Mouse (Mus musculus) intestine, embryonic 16.5 days (tissue): ENCODE measurements around the gene Fam124a. TPM values are rescaled to one million over a fixed set of nuclear protein-coding genes. Genes with fewer than 3 reads are reported as not detected.

Experiments
- ATAC-seq: fragments of 200-750 bp; cut with Nextera tagmentation; 2 replicates; pipeline ENCODE4 v1.8.0; 2017; ENCODE audit warnings: moderate TSS enrichment, moderate library complexity
- H3K27ac ChIP-seq: fragments of 300-500 bp; sonication (generic); 2 replicates; pipeline ENCODE4 v1.5.1; 2014; ENCODE audit warnings: mild to moderate bottlenecking, low read length
- H3K27me3 ChIP-seq: fragments of 300-500 bp; sonication (generic); replicated peaks from 2 replicates; pipeline ENCODE4 v1.6.1; 2014; ENCODE audit warnings: low read length, control low read depth, mixed read lengths; ENCODE audit not compliant: control insufficient read depth, insufficient read depth
- H3K36me3 ChIP-seq: fragments of 300-500 bp; sonication (generic); 2 replicates; pipeline ENCODE4 v1.6.1; 2014; ENCODE audit warnings: low read length, control low read depth; ENCODE audit not compliant: control insufficient read depth, insufficient read depth
- H3K4me1 ChIP-seq: fragments of 300-500 bp; sonication (generic); 2 replicates; pipeline ENCODE4 v1.6.1; 2014; ENCODE audit warnings: low read length, control low read depth, mixed read lengths; ENCODE audit not compliant: control insufficient read depth, insufficient read depth
- H3K4me2 ChIP-seq: fragments of 300-500 bp; sonication (generic); 2 replicates; pipeline ENCODE4 v1.6.1; 2014; ENCODE audit warnings: low read depth, low read length, control low read depth
- H3K4me3 ChIP-seq: fragments of 300-500 bp; sonication (generic); 2 replicates; pipeline ENCODE4 v1.5.1; 2014; ENCODE audit warnings: mild to moderate bottlenecking, low read length
- H3K9ac ChIP-seq: fragments of 300-500 bp; sonication (generic); 2 replicates; pipeline ENCODE4 v1.6.1; 2014; ENCODE audit warnings: low read depth, low read length
- H3K9me3 ChIP-seq: fragments of 300-500 bp; sonication (generic); 2 replicates; pipeline ENCODE4 v1.6.1; 2016; ENCODE audit warnings: low read length, control low read depth; ENCODE audit not compliant: control insufficient read depth
- WGBS: fragments of 180-500 bp; shearing (Covaris S2); extraction: QIAGEN DNeasy Blood & Tissue Kit; methylation state at CpG from one replicate; pipeline ENCODE4 v1.1.7; 2014; 5-methylcytosine and 5-hydroxymethylcytosine counted together
- polyA plus RNA-seq: library from polyadenylated mRNA; unstranded; fragments of >200 nt; fragmentation: Nextera tagmentation; extraction: Ambion mirVana; gene quantifications from 2 replicates; pipeline ENCODE4 v1.2.1, GENCODE M21; 2015

The Fam124a gene
- 4.5 and 5.0 TPM in 2 replicates for polyA plus RNA-seq

- Histone ChIP-seq H3K36me3 (no peaks in the 10 kb centered on the region), H3K4me3 (peak within 1 kb of the TSS; percentile 57), H3K9ac (peak within 1 kb of the TSS; percentile 67), H3K9me3 (no peaks in the 10 kb centered on the region), H3K27me3 (peaks cover 12% of the 10 kb centered on the region; the same call in 1 of the 2 replicates), H3K4me2 (peak within 1 kb of the TSS; percentile 90), H3K4me1 (no peaks in the 10 kb centered on the region; the same call in 1 of the 2 replicates), H3K27ac (no peak within 1 kb of the TSS)
- WGBS = under 1% methylated on average over 51 of the region's 51 CpGs
- ATAC-seq = peak; percentile 91
Observed at GRCm38 (mm10) chr14:62555309-62555829, at the start of gene Fam124a. Fam124a (plus strand) TSS chr14:62555737.

GRCm38 (mm10) chr14:62506261-62506660 lies 49.3 kb upstream of the Fam124a start:
- Histone ChIP-seq H3K9me3 (no peaks in the 10 kb centered on the region), H3K4me2 (no peak overlapping the region), H3K9ac (no peak overlapping the region), H3K4me1 (no peaks in the 10 kb centered on the region), H3K4me3 (no peak overlapping the region), H3K27ac (no peak overlapping the region), H3K36me3 (no peaks in the 10 kb centered on the region), H3K27me3 (no peaks in the 10 kb centered on the region)
- ATAC-seq = no peak
- 75% methylated on average over 3 of the region's 3 CpGs for WGBS

GRCm38 (mm10) chr14:62509350-62509749 lies 46.2 kb upstream of the Fam124a start:
- Histone ChIP-seq H3K9ac (no peak overlapping the region), H3K9me3 (no peaks in the 10 kb centered on the region), H3K27me3 (no peaks in the 10 kb centered on the region), H3K4me3 (no peak overlapping the region), H3K4me1 (no peaks in the 10 kb centered on the region), H3K27ac (no peak overlapping the region), H3K4me2 (no peak overlapping the region), H3K36me3 (no peaks in the 10 kb centered on the region)
- WGBS = 59% methylated on average over 3 of the region's 3 CpGs
- no peak for ATAC-seq

GRCm38 (mm10) chr14:62512845-62513244 lies 42.7 kb upstream of the Fam124a start:
- no peak overlapping the region for H3K4me3 ChIP-seq
- H3K4me1 ChIP-seq = no peaks in the 10 kb centered on the region
- H3K36me3 ChIP-seq = no peaks in the 10 kb centered on the region
- 72% methylated on average over 1 of the region's 1 CpGs for WGBS
- no peak overlapping the region for H3K9ac ChIP-seq
- H3K27ac ChIP-seq = no peak overlapping the region
- H3K9me3 ChIP-seq = no peaks in the 10 kb centered on the region
- H3K27me3 ChIP-seq = no peaks in the 10 kb centered on the region
- ATAC-seq = no peak
- H3K4me2 ChIP-seq = no peak overlapping the region

DNA sequence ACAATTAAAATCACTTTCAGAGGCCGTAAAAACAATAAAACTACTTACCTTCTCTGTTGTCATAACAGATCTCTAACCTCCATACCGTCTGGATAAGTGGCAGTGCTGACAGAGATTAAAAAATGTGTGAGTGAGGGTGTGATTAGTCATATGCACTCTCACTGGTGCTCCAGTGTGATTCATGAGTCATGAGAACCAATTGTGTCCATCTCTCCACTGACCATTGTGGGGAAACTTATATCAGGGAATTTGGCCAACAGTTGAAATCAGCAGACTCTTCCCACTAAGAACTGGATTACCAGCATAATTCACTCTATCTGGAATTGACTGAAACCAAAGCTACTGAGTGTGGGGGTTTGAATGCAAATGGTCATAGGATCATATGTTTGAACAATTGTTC lies 24.6 kb upstream of the Fam124a start:
- Histone ChIP-seq H3K27ac (no peak overlapping the region), H3K4me3 (no peak overlapping the region), H3K36me3 (no peaks in the 10 kb centered on the region), H3K4me1 (no peaks in the 10 kb centered on the region), H3K9ac (no peak overlapping the region), H3K27me3 (no peaks in the 10 kb centered on the region), H3K4me2 (no peak overlapping the region), H3K9me3 (no peaks in the 10 kb centered on the region)
- no peak for ATAC-seq
- WGBS = 52% methylated on average over 2 of the region's 2 CpGs

DNA sequence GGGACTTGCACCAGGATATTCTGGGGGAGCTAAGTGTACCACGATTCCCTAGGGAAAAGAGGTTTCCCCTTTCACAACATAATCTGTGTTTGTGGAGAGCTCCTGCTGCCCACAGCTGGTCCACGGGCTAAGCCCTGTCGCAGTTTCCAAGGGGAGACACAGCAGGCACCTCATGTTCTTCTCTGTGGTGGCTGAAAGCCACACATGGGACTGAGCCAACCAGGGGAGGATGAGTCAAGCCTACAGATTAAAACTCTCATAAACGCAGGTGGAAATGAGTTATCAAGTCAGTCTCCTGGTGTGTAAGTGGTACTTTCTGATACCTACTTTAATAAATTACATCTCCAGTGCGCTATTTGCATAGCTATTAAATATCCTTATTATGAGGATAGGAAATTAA lies 19.4 kb upstream of the Fam124a start:
- no peak overlapping the region for H3K9ac ChIP-seq
- no peaks in the 10 kb centered on the region for H3K4me1 ChIP-seq
- no peaks in the 10 kb centered on the region for H3K36me3 ChIP-seq
- no peak for ATAC-seq
- H3K27me3 ChIP-seq = no peaks in the 10 kb centered on the region
- 60% methylated on average over 5 of the region's 5 CpGs for WGBS
- no peaks in the 10 kb centered on the region for H3K9me3 ChIP-seq
- H3K4me3 ChIP-seq = no peak overlapping the region
- H3K4me2 ChIP-seq = no peak overlapping the region
- H3K27ac ChIP-seq = no peak overlapping the region

DNA sequence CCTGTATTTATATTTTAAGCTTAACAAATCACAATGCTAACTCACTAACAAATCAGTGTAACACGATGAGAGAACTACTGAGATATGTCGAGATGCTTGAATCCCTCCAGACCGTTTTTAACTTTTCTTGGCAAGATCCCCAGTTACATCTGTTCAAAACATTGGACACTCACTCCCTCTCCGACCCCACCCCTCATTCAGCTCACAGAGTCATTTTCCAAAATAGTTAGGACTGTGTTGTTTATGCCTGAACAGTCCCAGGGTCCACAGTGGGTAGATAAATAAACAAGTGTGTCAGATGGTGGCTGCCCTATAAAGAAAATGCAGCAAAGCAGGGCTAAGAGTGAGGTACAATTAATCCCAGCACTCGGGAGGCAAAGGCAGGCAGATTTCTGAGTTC lies 18.5 kb upstream of the Fam124a start:
- no peaks in the 10 kb centered on the region for H3K27me3 ChIP-seq
- H3K36me3 ChIP-seq = no peaks in the 10 kb centered on the region
- no peak for ATAC-seq
- no peak overlapping the region for H3K27ac ChIP-seq
- H3K9ac ChIP-seq = no peak overlapping the region
- no peak overlapping the region for H3K4me3 ChIP-seq
- H3K9me3 ChIP-seq = no peaks in the 10 kb centered on the region
- H3K4me2 ChIP-seq = no peak overlapping the region
- H3K4me1 ChIP-seq = no peaks in the 10 kb centered on the region
- WGBS = 46% methylated on average over 5 of the region's 5 CpGs

DNA sequence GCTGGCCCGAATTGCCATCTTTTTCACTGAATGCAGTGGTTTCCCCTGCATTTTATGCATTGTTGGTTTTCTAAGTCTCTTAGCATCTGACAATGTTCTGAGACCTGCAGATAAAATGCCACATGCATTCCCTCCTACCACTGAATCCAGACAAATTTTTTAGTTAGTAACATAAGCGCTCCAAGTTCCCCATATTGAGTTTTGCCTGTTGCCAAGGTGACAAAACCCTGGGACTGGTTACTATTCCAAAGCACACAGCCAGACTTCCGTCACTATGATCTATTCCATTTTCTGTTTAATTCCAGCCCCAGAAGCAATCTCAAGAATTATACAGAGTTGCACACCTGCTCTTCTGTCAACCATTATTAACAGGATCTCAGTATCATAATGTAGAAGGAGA lies 15.7 kb upstream of the Fam124a start:
- no peaks in the 10 kb centered on the region for H3K27me3 ChIP-seq
- H3K4me1 ChIP-seq = no peaks in the 10 kb centered on the region
- H3K9me3 ChIP-seq = no peaks in the 10 kb centered on the region
- no peak overlapping the region for H3K27ac ChIP-seq
- no peak overlapping the region for H3K9ac ChIP-seq
- H3K36me3 ChIP-seq = no peaks in the 10 kb centered on the region
- no peak for ATAC-seq
- 60% methylated on average over 3 of the region's 3 CpGs for WGBS
- no peak overlapping the region for H3K4me2 ChIP-seq
- H3K4me3 ChIP-seq = no peak overlapping the region

DNA sequence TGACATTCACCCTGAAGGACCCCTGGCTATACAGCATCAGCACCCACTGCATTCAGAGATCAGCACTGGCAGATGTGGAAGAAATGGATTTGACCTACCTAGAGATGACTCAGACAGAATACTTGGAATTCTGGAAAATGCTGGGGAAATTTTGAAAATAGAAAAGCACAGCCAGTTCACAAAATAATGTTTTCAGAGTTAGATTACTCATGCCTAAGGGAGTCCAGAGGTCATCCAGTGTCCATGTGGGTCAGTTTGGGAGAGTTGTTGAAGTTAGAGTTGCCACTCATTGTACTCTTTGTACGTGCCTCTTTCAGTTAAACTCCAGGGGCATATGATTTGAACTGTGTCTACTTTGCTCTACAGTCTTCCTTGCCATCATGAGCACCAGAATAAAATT lies 13.8 kb upstream of the Fam124a start:
- Histone ChIP-seq H3K36me3 (no peaks in the 10 kb centered on the region), H3K4me2 (no peak overlapping the region), H3K9ac (no peak overlapping the region), H3K27ac (no peak overlapping the region), H3K4me3 (no peak overlapping the region), H3K9me3 (no peaks in the 10 kb centered on the region), H3K27me3 (no peaks in the 10 kb centered on the region), H3K4me1 (no peaks in the 10 kb centered on the region)
- WGBS = 78% methylated on average over 1 of the region's 1 CpGs
- ATAC-seq = no peak

DNA sequence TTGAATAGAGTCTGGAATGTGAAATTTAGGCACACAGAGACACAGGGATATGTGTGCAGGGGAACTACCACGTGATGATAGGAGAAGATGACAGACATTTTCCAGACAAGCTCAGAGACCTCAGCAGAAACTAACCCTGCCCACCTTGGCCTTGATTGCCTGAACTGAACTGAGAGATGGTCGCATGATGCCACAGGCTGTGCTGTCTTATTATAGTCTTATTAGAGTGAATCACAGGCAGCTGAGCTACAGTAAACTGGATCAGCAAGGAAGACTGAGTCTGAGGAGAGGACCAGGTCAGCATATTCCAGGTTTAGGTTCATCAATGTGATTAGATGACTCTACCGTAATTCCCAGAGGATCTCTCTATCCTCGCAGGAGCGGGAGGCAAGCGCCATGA lies 9.2 kb upstream of the Fam124a start:
- Histone ChIP-seq H3K9me3 (no peaks in the 10 kb centered on the region), H3K9ac (no peak overlapping the region), H3K4me3 (no peak overlapping the region), H3K27ac (no peak overlapping the region), H3K4me1 (no peaks in the 10 kb centered on the region), H3K4me2 (no peak overlapping the region), H3K27me3 (no peaks in the 10 kb centered on the region), H3K36me3 (no peaks in the 10 kb centered on the region)
- ATAC-seq = no peak
- WGBS = 76% methylated on average over 6 of the region's 6 CpGs
